Mouse (Mus musculus) forebrain, embryonic 12.5 days (tissue): Measurements from ENCODE around the gene Aif1. TPM values are rescaled to one million over a fixed set of nuclear protein-coding genes. Genes with fewer than 3 reads are reported as not detected.

Experiments
- ATAC-seq: fragments of 200-750 bp; cut with Nextera tagmentation; 2 replicates; pipeline ENCODE4 v1.8.0; 2017; ENCODE audit warnings: moderate TSS enrichment; ENCODE audit not compliant: low FRiP score
- H3K27ac ChIP-seq: fragments of 300-500 bp; sonication (generic); 2 replicates; pipeline ENCODE4 v1.5.1; 2016; ENCODE audit warnings: mild to moderate bottlenecking
- H3K27me3 ChIP-seq: fragments of 300-500 bp; sonication (generic); 2 replicates; pipeline ENCODE4 v1.6.1; 2016; ENCODE audit warnings: mild to moderate bottlenecking
- H3K36me3 ChIP-seq: fragments of 300-500 bp; sonication (generic); replicated peaks from 2 replicates; pipeline ENCODE4 v1.6.1; 2016; ENCODE audit warnings: mild to moderate bottlenecking
- H3K4me1 ChIP-seq: fragments of 300-500 bp; sonication (generic); 2 replicates; pipeline ENCODE4 v1.6.1; 2016
- H3K4me2 ChIP-seq: fragments of 300-500 bp; sonication (generic); 2 replicates; pipeline ENCODE4 v1.6.1; 2016; ENCODE audit warnings: mild to moderate bottlenecking, moderate library complexity
- H3K4me3 ChIP-seq: fragments of 300-500 bp; sonication (generic); replicated peaks from 2 replicates; pipeline ENCODE4 v1.5.1; 2016; ENCODE audit warnings: mild to moderate bottlenecking
- H3K9ac ChIP-seq: fragments of 300-500 bp; sonication (generic); 2 replicates; pipeline ENCODE4 v1.6.1; 2016; ENCODE audit warnings: mild to moderate bottlenecking
- H3K9me3 ChIP-seq: fragments of 300-500 bp; sonication (generic); 2 replicates; pipeline ENCODE4 v1.6.1; 2016
- WGBS: fragments of 180-500 bp; shearing (Covaris S2); methylation state at CpG from one replicate; pipeline ENCODE4 v1.1.7; 2016; 5-methylcytosine and 5-hydroxymethylcytosine counted together
- polyA plus RNA-seq: library from polyadenylated mRNA; unstranded; fragments of >200 nt; fragmentation: Nextera tagmentation; extraction: Ambion mirVana; gene quantifications from 2 replicates; pipeline ENCODE4 v1.2.1, GENCODE M21; 2016

Aif1 gene
- polyA plus RNA-seq, 1 experiment from 2014 or later = 4.9 TPM

DNA sequence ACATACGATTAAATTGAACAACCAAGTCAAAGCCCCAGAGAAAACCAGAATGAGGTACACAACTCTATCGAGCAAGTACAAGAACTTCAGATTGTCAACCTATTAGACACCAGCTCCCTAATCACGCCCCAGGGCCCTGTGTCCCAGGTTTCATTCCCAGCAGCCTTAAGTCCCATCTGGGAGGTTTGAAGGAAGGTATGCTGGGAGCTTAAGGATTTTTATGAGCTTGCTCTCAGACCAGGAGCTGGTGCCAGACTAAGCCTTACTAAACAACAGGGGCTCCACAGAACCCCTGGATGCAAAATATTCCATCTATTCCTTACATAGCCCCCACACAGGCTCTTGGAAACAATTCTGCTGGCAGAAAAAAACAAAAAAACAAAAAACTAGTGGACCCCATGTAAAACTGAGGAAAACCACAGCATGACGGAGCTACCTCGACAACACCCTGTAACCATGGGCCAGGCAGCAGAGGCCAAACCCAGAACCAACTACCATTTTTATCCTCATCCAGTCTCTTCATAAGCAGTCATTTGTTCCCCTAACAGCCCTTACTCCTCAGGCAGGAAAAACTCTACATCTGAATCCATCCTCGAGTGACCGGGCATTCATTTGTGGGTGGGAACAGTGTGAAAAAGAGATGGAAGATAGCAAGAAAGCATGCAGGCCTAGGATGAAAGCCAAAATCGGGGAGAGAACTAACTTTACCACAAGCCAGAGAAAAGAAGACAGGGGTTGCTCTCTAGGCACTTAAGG lies 12.4 kb downstream of the Aif1 start:
- H3K27ac ChIP-seq = peak overlapping the region; percentile 98
- peaks cover 43% of the 10 kb centered on the region for H3K36me3 ChIP-seq
- peak overlapping the region; percentile 96 for H3K4me2 ChIP-seq
- no peaks in the 10 kb centered on the region for H3K9me3 ChIP-seq
- peak overlapping the region; percentile 99 for H3K4me3 ChIP-seq
- no peak for ATAC-seq
- peak overlapping the region; percentile 100 for H3K9ac ChIP-seq
- 21% methylated on average over 8 of the region's 8 CpGs for WGBS
- H3K27me3 ChIP-seq = no peaks in the 10 kb centered on the region
- peaks cover 32% of the 10 kb centered on the region for H3K4me1 ChIP-seq

GRCm38 (mm10) chr17:35162730-35163129 lies 13.1 kb downstream of the Aif1 start:
- no peak for ATAC-seq
- H3K27ac ChIP-seq = 0 out of 2 replicates have a peak overlapping the region, but pooled peaks have one; percentile 8
- H3K9me3 ChIP-seq = no peaks in the 10 kb centered on the region
- H3K4me1 ChIP-seq = peaks cover 32% of the 10 kb centered on the region
- peak overlapping the region; percentile 100 for H3K9ac ChIP-seq
- peak overlapping the region; percentile 99 for H3K4me3 ChIP-seq
- H3K27me3 ChIP-seq = no peaks in the 10 kb centered on the region
- peak overlapping the region; percentile 96 for H3K4me2 ChIP-seq
- peaks cover 51% of the 10 kb centered on the region for H3K36me3 ChIP-seq
- WGBS = 53% methylated on average over 12 of the region's 12 CpGs

DNA sequence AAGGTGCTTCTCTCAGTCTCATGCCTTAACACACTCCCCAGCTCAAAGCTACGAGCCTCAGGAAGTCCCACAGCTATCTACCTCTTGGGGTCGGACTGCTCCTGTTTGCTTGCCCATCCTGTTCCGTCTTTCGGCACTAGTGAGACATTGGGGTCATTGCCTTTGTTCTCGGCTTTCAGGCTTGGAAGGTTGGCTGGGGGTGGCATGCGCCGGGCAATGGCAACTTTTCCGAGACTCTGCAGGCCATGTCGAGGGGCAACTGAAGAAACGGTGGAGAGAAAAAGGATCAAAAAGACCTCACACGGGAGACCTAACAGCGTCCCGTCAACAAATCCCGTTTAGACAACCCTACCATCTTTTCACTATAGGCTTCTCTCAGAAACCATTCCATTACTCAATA lies 13.7 kb downstream of the Aif1 start:
- Histone ChIP-seq H3K36me3 (peaks cover 57% of the 10 kb centered on the region), H3K4me1 (peaks cover 32% of the 10 kb centered on the region), H3K9ac (peak overlapping the region; percentile 100), H3K27me3 (no peaks in the 10 kb centered on the region), H3K4me2 (peak overlapping the region; percentile 96), H3K9me3 (no peaks in the 10 kb centered on the region), H3K27ac (no peak overlapping the region), H3K4me3 (peak overlapping the region; percentile 99)
- ATAC-seq = no peak
- 82% methylated on average over 14 of the region's 14 CpGs for WGBS

DNA sequence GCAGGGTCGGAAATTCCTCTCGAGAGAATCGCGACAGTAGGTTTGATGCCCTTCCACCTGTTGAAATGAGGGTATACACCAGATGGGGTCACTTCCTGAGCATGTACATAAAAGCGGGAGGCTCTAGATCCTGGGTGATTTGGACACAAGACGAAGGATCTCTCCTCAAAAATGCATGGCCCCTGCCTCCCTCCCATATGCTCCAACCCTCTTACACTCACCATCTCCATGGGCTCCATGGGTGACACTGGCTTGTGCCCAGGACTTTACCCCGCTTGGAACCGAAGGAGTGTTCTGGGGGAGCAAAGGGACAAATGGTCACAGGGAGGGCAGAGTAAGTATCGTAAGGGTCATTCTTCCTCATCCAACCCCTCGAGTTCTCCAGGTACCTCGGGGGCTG lies 14.4 kb downstream of the Aif1 start:
- no peak overlapping the region for H3K27ac ChIP-seq
- WGBS = 93% methylated on average over 11 of the region's 11 CpGs
- H3K4me3 ChIP-seq = 0 out of 2 replicates have a peak overlapping the region, but pooled peaks have one; percentile 99
- H3K27me3 ChIP-seq = no peaks in the 10 kb centered on the region
- H3K9me3 ChIP-seq = no peaks in the 10 kb centered on the region
- H3K9ac ChIP-seq = 0 out of 2 replicates have a peak overlapping the region, but pooled peaks have one; percentile 100
- no peak for ATAC-seq
- peaks cover 29% of the 10 kb centered on the region for H3K4me1 ChIP-seq
- H3K36me3 ChIP-seq = peaks cover 64% of the 10 kb centered on the region
- no peak overlapping the region for H3K4me2 ChIP-seq

GRCm38 (mm10) chr17:35159638-35160037 lies 16.2 kb downstream of the Aif1 start:
- Histone ChIP-seq H3K4me3 (no peak overlapping the region), H3K9ac (no peak overlapping the region), H3K4me2 (no peak overlapping the region), H3K4me1 (peaks cover 22% of the 10 kb centered on the region), H3K9me3 (no peaks in the 10 kb centered on the region), H3K27ac (no peak overlapping the region), H3K36me3 (peaks cover 82% of the 10 kb centered on the region), H3K27me3 (no peaks in the 10 kb centered on the region)
- no peak for ATAC-seq
- WGBS = 91% methylated on average over 7 of the region's 7 CpGs

- Histone ChIP-seq H3K36me3 (peaks cover 88% of the 10 kb centered on the region), H3K9me3 (no peaks in the 10 kb centered on the region), H3K4me1 (peaks cover 22% of the 10 kb centered on the region), H3K4me3 (no peak overlapping the region), H3K27me3 (no peaks in the 10 kb centered on the region), H3K27ac (no peak overlapping the region), H3K9ac (no peak overlapping the region), H3K4me2 (no peak overlapping the region)
- 95% methylated on average over 16 of the region's 16 CpGs for WGBS
- no peak for ATAC-seq
Observed at GRCm38 (mm10) chr17:35158850-35159593, 16.8 kb downstream of the Aif1 start.

- H3K4me2 ChIP-seq = no peak overlapping the region
- no peaks in the 10 kb centered on the region for H3K27me3 ChIP-seq
- peaks cover 13% of the 10 kb centered on the region for H3K4me1 ChIP-seq
- no peak overlapping the region for H3K4me3 ChIP-seq
- no peak overlapping the region for H3K9ac ChIP-seq
- no peak for ATAC-seq
- peaks cover 100% of the 10 kb centered on the region for H3K36me3 ChIP-seq
- no peak overlapping the region for H3K27ac ChIP-seq
- WGBS = 95% methylated on average over 8 of the region's 8 CpGs
- no peaks in the 10 kb centered on the region for H3K9me3 ChIP-seq
Observed at GRCm38 (mm10) chr17:35157661-35158175, 18.1 kb downstream of the Aif1 start.

GRCm38 (mm10) chr17:35157254-35157653 lies 18.6 kb downstream of the Aif1 start:
- no peak overlapping the region for H3K9ac ChIP-seq
- no peak for ATAC-seq
- no peaks in the 10 kb centered on the region for H3K9me3 ChIP-seq
- H3K4me2 ChIP-seq = no peak overlapping the region
- H3K4me3 ChIP-seq = no peak overlapping the region
- WGBS = 92% methylated on average over 8 of the region's 8 CpGs
- peaks cover 100% of the 10 kb centered on the region for H3K36me3 ChIP-seq
- no peak overlapping the region for H3K27ac ChIP-seq
- H3K27me3 ChIP-seq = no peaks in the 10 kb centered on the region
- peaks cover 8% of the 10 kb centered on the region for H3K4me1 ChIP-seq

- Histone ChIP-seq H3K4me1 (peaks cover 2% of the 10 kb centered on the region; the same call in 1 of the 2 replicates), H3K27me3 (no peaks in the 10 kb centered on the region), H3K4me2 (no peak overlapping the region), H3K9ac (no peak overlapping the region), H3K4me3 (no peak overlapping the region), H3K36me3 (peaks cover 100% of the 10 kb centered on the region), H3K9me3 (no peaks in the 10 kb centered on the region), H3K27ac (no peak overlapping the region)
- 93% methylated on average over 33 of the region's 33 CpGs for WGBS
- ATAC-seq = no peak
Observed at GRCm38 (mm10) chr17:35156461-35157200, 19.2 kb downstream of the Aif1 start.

DNA sequence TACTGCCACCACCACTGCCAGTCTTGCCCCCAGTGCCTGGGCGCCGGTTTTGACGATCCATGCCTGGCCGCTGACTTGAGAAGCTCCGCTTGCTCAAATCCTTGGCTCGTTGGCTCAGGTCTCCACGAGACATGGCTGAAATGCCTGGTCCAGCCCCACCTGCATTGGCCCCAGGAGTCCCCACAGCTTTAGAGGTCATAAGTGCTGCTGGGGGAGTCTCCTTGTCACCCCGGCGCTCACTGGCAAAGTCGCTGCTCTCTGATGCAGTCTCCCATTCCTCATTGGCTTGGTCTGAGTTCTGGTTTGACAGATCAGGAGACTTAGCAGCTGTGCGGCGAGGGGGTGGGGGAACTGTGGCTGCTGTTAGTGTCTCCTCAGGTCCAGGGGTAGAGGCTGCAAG lies 20.4 kb downstream of the Aif1 start:
- Histone ChIP-seq H3K36me3 (peaks cover 99% of the 10 kb centered on the region), H3K9me3 (no peaks in the 10 kb centered on the region), H3K9ac (no peak overlapping the region), H3K4me2 (no peak overlapping the region), H3K4me3 (no peak overlapping the region), H3K27ac (no peak overlapping the region), H3K4me1 (no peaks in the 10 kb centered on the region), H3K27me3 (no peaks in the 10 kb centered on the region)
- 94% methylated on average over 12 of the region's 12 CpGs for WGBS
- ATAC-seq = no peak

- H3K27me3 ChIP-seq = no peaks in the 10 kb centered on the region
- no peaks in the 10 kb centered on the region for H3K9me3 ChIP-seq
- no peaks in the 10 kb centered on the region for H3K4me1 ChIP-seq
- WGBS = 88% methylated on average over 7 of the region's 7 CpGs
- ATAC-seq = no peak
- H3K27ac ChIP-seq = no peak overlapping the region
- H3K4me3 ChIP-seq = no peak overlapping the region
- no peak overlapping the region for H3K9ac ChIP-seq
- H3K4me2 ChIP-seq = no peak overlapping the region
- H3K36me3 ChIP-seq = peaks cover 99% of the 10 kb centered on the region
Observed at GRCm38 (mm10) chr17:35154616-35155015, 21.3 kb downstream of the Aif1 start.

- Histone ChIP-seq H3K9ac (no peak overlapping the region), H3K27me3 (no peaks in the 10 kb centered on the region), H3K9me3 (no peaks in the 10 kb centered on the region), H3K36me3 (peaks cover 99% of the 10 kb centered on the region), H3K4me1 (no peaks in the 10 kb centered on the region), H3K4me2 (no peak overlapping the region), H3K4me3 (no peak overlapping the region), H3K27ac (no peak overlapping the region)
- 82% methylated on average over 4 of the region's 4 CpGs for WGBS
- ATAC-seq = no peak
Observed at GRCm38 (mm10) chr17:35153931-35154330, 21.9 kb downstream of the Aif1 start.
